Mouse (Mus musculus) adrenal gland, adult (tissue): ENCODE results near the gene Stxbp1.

ENCODE experiments used
- DNase-seq, 2 experiments: peaks; one replicate each; pipeline ENCODE4 v3.0.0; 2022 to 2023; ENCODE audit warnings: low spot score in 1 of 2; ENCODE audit not compliant: inconsistent age in 2 of 2

Stxbp1 gene

GRCm38 (mm10) chr2:32798251-32798962 lies 48.6 kb downstream of the Stxbp1 start:
- no peak for DNase-seq

DNA sequence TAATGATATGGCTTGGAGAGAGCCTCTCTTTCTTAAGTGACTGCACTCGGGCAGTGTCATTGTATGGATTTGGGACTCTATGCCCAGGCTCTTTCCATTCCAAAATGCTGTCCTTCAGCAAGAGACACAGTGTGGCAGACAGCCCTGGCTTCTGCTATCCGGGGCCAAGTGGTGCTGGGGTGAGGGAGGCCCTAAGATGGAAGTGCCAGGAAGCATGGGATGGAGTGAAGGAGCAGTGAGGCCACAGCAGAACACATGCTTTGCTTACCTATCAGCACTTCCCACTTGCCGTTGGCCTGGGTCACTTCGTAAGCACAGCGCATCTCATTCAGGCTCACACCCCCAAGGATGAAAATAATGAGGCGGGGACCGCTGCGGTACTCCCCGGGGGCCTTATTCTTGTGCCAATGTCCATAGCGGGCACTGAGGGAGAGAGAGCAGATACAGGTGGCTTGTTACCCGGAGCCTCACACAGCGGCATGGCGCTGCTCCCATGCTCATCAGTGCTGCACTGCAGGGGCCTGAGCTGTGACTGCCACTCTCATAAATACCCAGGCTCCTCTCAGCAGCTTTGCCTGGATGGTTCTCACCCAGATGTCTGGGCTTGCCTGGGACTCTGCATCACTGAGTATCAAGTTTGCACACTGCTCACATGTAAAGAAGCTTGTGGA lies 51.2 kb downstream of the Stxbp1 start:
- no peak for DNase-seq

DNA sequence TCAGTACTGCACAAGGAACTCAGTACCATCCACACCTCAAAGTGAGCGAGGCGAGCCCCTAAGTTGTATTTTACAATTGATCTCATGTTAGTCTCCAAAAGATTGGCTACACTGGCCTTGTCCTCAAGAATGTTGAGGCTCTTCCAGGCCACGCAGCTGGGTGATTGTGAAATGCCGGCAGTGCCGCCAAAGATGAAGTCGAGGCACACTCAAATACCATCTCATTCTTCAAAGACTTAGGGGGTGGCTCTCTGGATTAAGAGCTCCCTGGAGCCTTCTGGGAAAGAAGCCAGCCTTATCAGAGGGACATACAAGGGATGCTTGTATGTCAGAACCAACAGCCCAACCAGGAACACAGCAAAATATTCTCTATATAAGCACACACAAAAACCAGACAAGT lies 55.7 kb downstream of the Stxbp1 start:
- DNase-seq, result peak; percentile 26 to 70

GRCm38 (mm10) chr2:32788581-32788980 lies 58.5 kb downstream of the Stxbp1 start:
- DNase-seq, result no peak

DNA sequence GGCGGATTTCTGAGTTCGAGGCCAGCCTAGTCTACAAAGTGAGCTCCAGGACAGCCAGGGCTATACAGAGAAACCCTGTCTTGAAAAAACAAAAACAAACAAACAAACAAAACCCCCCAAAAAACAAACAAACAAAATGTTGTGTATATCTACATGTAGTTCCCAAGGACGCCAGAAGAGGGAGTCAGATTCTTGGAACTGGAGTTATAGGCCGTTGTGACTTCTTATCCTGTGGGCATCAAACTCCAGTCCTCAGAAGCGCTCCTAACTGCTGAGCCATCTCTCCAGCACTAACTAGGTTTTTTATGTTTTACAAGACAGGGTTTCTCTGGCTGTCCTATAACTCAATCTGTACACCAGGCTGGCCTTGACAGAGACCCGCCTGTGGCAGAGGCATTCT lies 59.9 kb downstream of the Stxbp1 start:
- DNase-seq, result peak in 1 of 2 experiments; percentile 65

- DNase-seq, result peak in 1 of 2 experiments; percentile 56
Observed at GRCm38 (mm10) chr2:32784048-32784681, 62.9 kb downstream of the Stxbp1 start, which contains the start of gene Cfap157. Gene Cfap157, minus strand, starts transcription at chr2:32784428.

- no peak for DNase-seq
Observed at GRCm38 (mm10) chr2:32781710-32782109, 65.3 kb downstream of the Stxbp1 start.

DNA sequence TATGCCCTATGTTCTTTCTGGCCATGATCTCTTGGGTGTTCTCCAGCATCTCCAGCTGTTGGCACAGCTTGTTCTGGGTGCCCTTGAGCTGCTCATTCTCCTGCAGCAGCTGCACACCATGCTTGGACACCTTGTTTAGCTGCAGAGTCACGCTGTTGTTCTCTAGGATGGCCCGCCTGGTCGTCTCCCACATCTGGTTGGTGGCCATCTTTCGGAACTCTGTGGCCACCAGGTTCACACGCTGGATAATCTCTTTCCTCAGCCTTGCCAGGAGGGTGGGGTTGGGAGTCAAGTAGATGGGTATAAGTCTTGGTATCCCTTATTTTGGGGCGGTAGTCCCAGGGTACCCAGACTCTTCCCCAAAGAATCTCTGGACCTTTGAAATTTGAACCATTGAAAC lies 67.3 kb downstream of the Stxbp1 start:
- DNase-seq, result no peak

DNA sequence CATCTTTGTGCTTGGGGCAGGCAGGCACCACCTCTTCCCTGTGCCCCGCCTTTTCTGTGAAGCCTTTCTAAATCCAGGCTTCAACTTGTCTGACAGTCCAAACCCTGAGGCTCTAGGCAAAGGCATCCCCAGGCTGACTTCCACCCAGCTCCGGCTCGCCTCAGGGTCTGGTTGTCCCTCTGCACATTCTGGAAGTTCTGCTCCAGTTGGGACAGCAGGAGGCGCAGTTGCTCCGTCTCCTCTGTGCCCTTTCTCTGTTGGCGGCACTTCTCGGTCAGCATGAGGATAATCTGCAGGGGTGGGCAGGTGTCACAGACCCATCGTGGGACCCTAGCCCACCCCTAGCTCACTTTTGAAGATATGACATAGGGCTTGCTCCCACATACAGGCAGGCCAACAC lies 67.9 kb downstream of the Stxbp1 start:
- peak; percentile 64 to 81 for DNase-seq

DNA sequence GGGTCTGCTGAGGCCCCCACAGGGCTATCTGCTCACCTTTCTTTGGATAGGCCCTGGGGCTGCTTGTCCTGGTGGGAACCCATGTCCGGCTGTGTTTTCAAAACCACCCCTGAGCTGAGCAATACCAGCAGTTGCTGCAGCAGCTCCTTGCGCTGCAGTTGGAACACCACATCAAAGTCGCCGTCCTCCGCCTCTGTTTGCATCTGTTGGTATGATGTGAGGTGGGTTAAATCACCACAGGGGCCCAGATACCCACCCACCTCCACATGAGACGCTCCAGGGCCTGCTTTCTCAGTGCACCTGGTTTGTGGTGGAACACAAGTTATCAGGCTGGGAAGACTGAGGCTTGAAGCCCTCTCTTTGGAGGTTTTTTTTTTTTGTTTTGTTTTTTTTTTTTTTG lies 69.0 kb downstream of the Stxbp1 start:
- no peak for DNase-seq

DNA sequence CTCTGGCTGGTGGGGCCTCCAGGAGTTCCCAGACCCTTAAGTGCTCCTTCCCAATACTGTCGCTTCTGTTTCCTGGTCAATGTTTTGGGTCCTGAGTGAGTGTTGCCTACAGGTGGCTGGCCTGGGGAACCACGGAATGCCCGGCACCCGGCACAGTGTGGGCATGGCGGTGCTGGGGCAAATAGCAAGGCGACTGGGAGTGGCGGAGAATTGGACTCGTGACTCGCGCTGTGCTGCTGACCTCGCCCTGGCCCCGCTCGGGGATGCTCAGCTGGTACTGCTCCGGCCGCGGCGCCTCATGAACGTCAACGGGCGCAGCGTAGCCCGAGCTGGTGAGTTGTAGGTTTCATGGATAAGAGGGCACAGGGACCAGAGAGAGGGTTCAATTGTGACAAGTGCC lies 70.9 kb downstream of the Stxbp1 start:
- peak in 1 of 2 experiments; percentile 58 for DNase-seq

DNA sequence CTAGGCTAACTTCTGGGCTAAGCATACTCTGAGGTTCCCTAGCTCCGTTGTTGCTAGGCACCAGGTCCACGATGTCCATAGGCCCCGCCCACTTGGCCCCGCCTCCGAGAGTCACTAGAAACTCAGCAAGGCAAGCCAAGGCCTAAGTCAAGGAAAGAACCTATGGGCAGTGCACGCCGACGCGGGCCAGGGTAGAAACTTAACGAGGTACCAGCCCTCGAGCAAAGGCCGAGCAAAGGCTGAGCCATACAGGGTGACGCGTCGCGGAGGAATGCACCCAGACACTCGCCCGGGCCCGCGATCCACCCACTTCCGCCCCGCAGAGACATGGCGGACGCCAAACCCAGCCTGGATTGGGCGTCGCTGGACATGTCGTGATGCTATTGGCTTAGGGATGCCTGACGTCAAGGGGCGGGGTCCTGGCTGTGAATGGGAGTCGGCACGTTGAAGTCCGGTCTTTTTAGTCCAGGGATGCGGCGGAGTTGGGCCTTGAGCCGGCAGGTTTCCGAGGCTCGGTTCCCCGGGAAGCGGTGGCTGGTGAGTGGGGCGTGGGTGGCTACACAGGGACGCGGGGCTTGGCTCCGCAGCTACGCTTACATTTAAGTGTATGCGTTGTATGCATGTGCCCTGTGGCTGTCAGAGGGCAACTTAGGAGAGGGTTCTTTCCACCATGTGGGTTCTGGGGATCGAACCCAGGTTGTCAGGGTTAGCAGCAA lies 71.5 kb downstream of the Stxbp1 start, which contains the start of the genes Ttc16 and Ptrh1:
Gene Ttc16 (minus strand): TSS at position 275 of the 716 bp plus-strand sequence.
Gene Ptrh1 (plus strand): TSS at position 428 of the 716 bp plus-strand sequence.
- DNase-seq, result peak; percentile 99 to 100

DNA sequence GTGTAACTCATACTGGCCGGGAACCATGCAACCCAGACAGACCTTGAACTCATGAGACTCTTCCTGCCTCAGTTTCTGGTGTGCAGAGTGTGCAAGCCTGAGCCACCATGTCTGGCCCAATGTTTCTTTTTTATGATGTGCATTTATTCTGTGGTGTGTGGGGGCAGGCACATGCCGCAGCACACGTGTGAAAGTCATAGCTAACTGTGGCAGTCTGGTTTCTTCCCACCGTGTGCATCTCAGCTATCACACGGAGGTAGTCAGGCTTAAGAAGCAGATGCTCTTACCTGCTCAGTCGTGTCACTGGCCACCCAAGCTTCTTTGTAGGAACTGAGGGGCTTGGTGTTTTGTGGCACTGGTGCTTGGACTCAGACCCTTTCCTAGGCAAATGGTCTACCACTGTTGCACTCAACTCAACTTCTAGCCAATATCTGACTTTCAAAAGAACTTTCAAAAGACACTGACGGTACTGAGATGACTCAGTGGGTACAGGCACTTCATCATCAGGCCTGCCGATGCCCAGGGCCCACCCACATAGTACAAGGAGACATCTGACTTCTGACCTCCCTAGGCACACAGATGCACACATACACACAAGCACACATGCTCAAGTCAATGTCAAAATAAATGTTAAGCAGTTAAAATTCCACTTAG lies 74.3 kb downstream of the Stxbp1 start:
- DNase-seq, result no peak

DNA sequence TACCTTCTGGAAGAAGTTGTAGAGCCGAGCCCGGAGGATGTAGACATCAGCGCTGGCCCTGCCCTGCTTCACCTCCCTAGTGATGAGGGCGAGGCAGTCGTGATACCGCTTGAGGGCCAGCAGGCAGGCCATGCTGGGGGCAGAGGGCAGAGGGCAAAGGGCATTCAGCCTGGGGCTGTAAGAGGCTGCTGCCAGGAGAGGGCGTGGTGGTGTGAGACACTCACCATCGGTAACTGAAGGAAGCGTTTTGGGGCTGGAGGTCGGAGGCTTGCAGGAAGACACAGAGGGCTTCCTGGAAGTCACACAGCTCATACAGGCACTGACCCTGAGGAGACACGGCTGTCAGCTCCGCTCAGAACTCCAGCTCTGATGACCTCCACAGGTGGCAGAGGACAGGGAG lies 75.2 kb downstream of the Stxbp1 start:
- DNase-seq, result peak in 1 of 2 experiments; percentile 30

DNA sequence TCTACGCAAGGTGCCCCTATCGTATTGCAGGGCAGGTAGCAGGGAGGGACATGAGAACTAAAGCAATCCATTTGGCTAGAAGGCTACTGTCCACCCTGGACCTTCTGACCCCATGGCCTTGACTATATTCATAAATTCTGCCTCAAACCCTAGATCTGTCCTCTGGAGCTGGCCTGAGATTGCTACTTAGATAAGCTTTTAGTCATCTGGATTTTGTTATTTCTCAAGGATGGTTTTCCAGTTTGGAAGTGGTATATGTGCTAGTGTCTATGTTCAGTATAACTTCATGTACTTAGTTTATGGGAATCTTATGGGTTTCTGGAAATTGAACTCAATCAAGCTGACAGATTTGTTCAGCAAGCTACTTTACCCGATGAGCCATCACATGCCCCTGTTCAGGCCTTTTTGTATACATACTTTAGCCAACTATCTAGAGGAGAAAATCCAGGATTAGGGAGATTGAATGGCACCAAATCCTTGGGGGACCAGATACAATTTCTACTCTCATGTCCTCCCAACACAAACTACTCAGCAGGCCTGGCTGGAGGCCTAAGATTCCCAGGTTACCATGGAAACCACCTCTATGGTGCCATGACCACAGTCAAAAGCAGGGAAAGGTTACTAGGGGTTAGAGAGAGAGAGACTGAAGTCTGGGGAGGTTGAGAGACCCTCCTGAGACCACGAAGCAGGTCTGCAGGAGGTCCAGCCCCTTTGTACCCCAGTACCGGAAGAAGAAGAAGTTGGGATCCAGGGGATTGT lies 77.5 kb downstream of the Stxbp1 start:
- no peak for DNase-seq

- DNase-seq, result no peak
Observed at GRCm38 (mm10) chr2:32768661-32769285, 78.3 kb downstream of the Stxbp1 start.

GRCm38 (mm10) chr2:32767241-32767640 lies 79.8 kb downstream of the Stxbp1 start:
- peak in 1 of 2 experiments; percentile 25 for DNase-seq

GRCm38 (mm10) chr2:32763353-32763752 lies 83.7 kb downstream of the Stxbp1 start:
- DNase-seq, result no peak

GRCm38 (mm10) chr2:32761859-32762258 lies 85.2 kb downstream of the Stxbp1 start:
- DNase-seq, result no peak
